8 mouse cellular contexts compared by ENCODE assay signal in genomic region chr2:167336384-167337213, GRCm38 (mm10). TPM values are rescaled to one million over a fixed set of nuclear protein-coding genes. Genes with fewer than 3 reads are reported as not detected.
DNase-seq lines count a peak whose midpoint lies in the region; ATAC-seq and TF ChIP-seq lines count a peak whose summit lies in the region.

No protein-coding gene starts in this region.

- no peak for TF ChIP-seq POLR2A in lung, adult 2 months (IDR thresholded peaks at IDR 0.05; ENCODE audit: borderline replicate concordance, extremely low read depth, low read depth, low read length)

- DNase-seq in lung, adult 2 months, result no peak
- peak; percentile 71 to 75 for DNase-seq in cerebellum, postnatal 36 days
- DNase-seq in embryo, embryonic 10 days (ENCODE audit: low spot score), result no peak
- DNase-seq in right cerebral cortex, adult 2 months (ENCODE audit: low spot score in 2 of 2), result no peak
- DNase-seq in layer of hippocampus, adult 9-11 months, result no peak

- no peak overlapping the region for H3K4me3 ChIP-seq in lung, embryonic 15.5 days
- H3K4me3 ChIP-seq in lung, adult 2 months (replicated peaks; ENCODE audit: extremely low read depth, low read depth, low read length), result no peak overlapping the region
- H3K4me3 ChIP-seq in hindbrain, embryonic 16.5 days (ENCODE audit: low read length), result no peak overlapping the region
- H3K4me3 ChIP-seq in neural tube, embryonic 14.5 days (ENCODE audit: low read depth, low read length), result no peak overlapping the region

- H3K27me3 ChIP-seq in lung, embryonic 15.5 days, result no peaks in the 10 kb centered on the region
- no peaks in the 10 kb centered on the region for H3K27me3 ChIP-seq in hindbrain, embryonic 16.5 days (replicated peaks; ENCODE audit: control insufficient read depth, insufficient read depth, low read length)
- no peaks in the 10 kb centered on the region for H3K27me3 ChIP-seq in neural tube, embryonic 14.5 days (ENCODE audit: control insufficient read depth, insufficient read depth, low read length)

- H3K27ac ChIP-seq in lung, embryonic 15.5 days, result 0 out of 2 replicates have a peak overlapping the region, but pooled peaks have one; percentile 1
- peak overlapping the region; percentile 26; the same call in 1 of the 2 replicates for H3K27ac ChIP-seq in hindbrain, embryonic 16.5 days (ENCODE audit: low read depth, low read length)
- H3K27ac ChIP-seq in neural tube, embryonic 14.5 days (ENCODE audit: low read depth, low read length), result peak overlapping the region; percentile 52; the same call in 1 of the 2 replicates

- H3K9me3 ChIP-seq in lung, embryonic 15.5 days, result no peaks in the 10 kb centered on the region
- no peaks in the 10 kb centered on the region for H3K9me3 ChIP-seq in hindbrain, embryonic 16.5 days (ENCODE audit: control insufficient read depth, low read length)
- H3K9me3 ChIP-seq in neural tube, embryonic 14.5 days (ENCODE audit: control insufficient read depth, low read length), result no peaks in the 10 kb centered on the region

- 0 out of 2 replicates have a peak, but pooled peaks have one; percentile 40 for ATAC-seq in lung, embryonic 15.5 days (ENCODE audit: borderline replicate concordance, extremely low read depth, low FRiP score, low TSS enrichment)
- peak; percentile 58 for ATAC-seq in hindbrain, embryonic 16.5 days
- ATAC-seq in neural tube, embryonic 14.5 days (ENCODE audit: low read depth), result no peak

- H3K9ac ChIP-seq in lung, embryonic 15.5 days, result no peak overlapping the region
- no peak overlapping the region for H3K9ac ChIP-seq in hindbrain, embryonic 16.5 days (ENCODE audit: low read depth, low read length)
- 0 out of 2 replicates have a peak overlapping the region, but pooled peaks have one; percentile 11 for H3K9ac ChIP-seq in neural tube, embryonic 14.5 days (replicated peaks; ENCODE audit: low read depth, low read length)

- H3K4me1 ChIP-seq in lung, embryonic 15.5 days, result peaks cover 45% of the 10 kb centered on the region
- H3K4me1 ChIP-seq in lung, adult 2 months (ENCODE audit: control insufficient read depth, insufficient read depth, low read length), result peaks cover 16% of the 10 kb centered on the region
- H3K4me1 ChIP-seq in hindbrain, embryonic 16.5 days (ENCODE audit: control insufficient read depth, insufficient read depth, low read depth, low read length), result peaks cover 2% of the 10 kb centered on the region
- H3K4me1 ChIP-seq in neural tube, embryonic 14.5 days (ENCODE audit: control insufficient read depth, insufficient read depth, low read length), result peaks cover 20% of the 10 kb centered on the region; the same call in 1 of the 2 replicates

- 52% methylated on average over 10 of the region's 10 CpGs for WGBS in lung, embryonic 15.5 days
- 35% methylated on average over 10 of the region's 10 CpGs for WGBS in lung, adult 2 months
- WGBS in hindbrain, embryonic 16.5 days, result 61% methylated on average over 10 of the region's 10 CpGs
- 59% methylated on average over 10 of the region's 10 CpGs for WGBS in neural tube, embryonic 14.5 days

- no peak overlapping the region for H3K4me2 ChIP-seq in lung, embryonic 15.5 days
- H3K4me2 ChIP-seq in hindbrain, embryonic 16.5 days (ENCODE audit: low read length), result no peak overlapping the region
- no peak overlapping the region for H3K4me2 ChIP-seq in neural tube, embryonic 14.5 days (ENCODE audit: low read depth, low read length)

- no peak for TF ChIP-seq CTCF in lung, adult 2 months (IDR thresholded peaks at IDR 0.05; ENCODE audit: insufficient read depth, low read length)

- no peaks in the 10 kb centered on the region for H3K36me3 ChIP-seq in lung, embryonic 15.5 days
- H3K36me3 ChIP-seq in hindbrain, embryonic 16.5 days (ENCODE audit: control insufficient read depth, insufficient read depth, low read length), result no peaks in the 10 kb centered on the region
- no peaks in the 10 kb centered on the region for H3K36me3 ChIP-seq in neural tube, embryonic 14.5 days (ENCODE audit: control insufficient read depth, insufficient read depth, low read length)

RNA-seq across cellular contexts. Expression of gene B4galt5, which starts 12.4 kb away (rescaled TPM):
- 13.6 and 15.8 TPM in 2 replicates for polyA plus RNA-seq in lung, embryonic 15.5 days (2015; fragmentation: Nextera tagmentation; extraction: Ambion mirVana)
- polyA plus RNA-seq in lung, adult 2 months (2012; rRNA removed), result 17.7 and 20.5 TPM in 2 replicates
- polyA plus RNA-seq in hindbrain, embryonic 16.5 days (2015; fragmentation: Nextera tagmentation; extraction: Ambion mirVana), result 19.7 and 22.6 TPM in 2 replicates
- 22.6 and 31.5 TPM in 2 replicates for polyA plus RNA-seq in neural tube, embryonic 14.5 days (2014; fragmentation: Nextera tagmentation; extraction: Ambion mirVana)

Comparison
In these comparisons a context has a peak if more than half of its experiments do, and no peak if none do; other contexts are left out.
1. H3K27ac ChIP-seq: peak in every context shown above with its lines; median percentile 52 in neural tube, embryonic 14.5 days; 26 in hindbrain, embryonic 16.5 days; 1 in lung, embryonic 15.5 days.
2. DNase-seq: peak in cerebellum, postnatal 36 days (2 of 2); none in lung, adult 2 months (single experiment), embryo, embryonic 10 days (single experiment), right cerebral cortex, adult 2 months (0 of 2) and layer of hippocampus, adult 9-11 months (single experiment).